Mouse (Mus musculus) myocyte (in vitro differentiated cells): ENCODE measurements at regions not wholly inside any gene's neighbourhood (a gene's known extent, or its start where the extent isn't known, plus 50 kb on each side); places are given as distances from the start of the nearest gene placed in this dataset.

ENCODE experiments used
- REST ChIP-seq: IDR thresholded peaks from one replicate; pipeline ENCODE4 v1.6.1; 2011; ENCODE audit warnings: mild to moderate bottlenecking, control low read depth, moderate library complexity; ENCODE audit not compliant: insufficient read depth, insufficient read length
- SRF ChIP-seq: IDR thresholded peaks from one replicate; pipeline ENCODE4 v1.6.1; 2011; ENCODE audit warnings: low read depth; ENCODE audit not compliant: control insufficient read depth, insufficient read length

DNA sequence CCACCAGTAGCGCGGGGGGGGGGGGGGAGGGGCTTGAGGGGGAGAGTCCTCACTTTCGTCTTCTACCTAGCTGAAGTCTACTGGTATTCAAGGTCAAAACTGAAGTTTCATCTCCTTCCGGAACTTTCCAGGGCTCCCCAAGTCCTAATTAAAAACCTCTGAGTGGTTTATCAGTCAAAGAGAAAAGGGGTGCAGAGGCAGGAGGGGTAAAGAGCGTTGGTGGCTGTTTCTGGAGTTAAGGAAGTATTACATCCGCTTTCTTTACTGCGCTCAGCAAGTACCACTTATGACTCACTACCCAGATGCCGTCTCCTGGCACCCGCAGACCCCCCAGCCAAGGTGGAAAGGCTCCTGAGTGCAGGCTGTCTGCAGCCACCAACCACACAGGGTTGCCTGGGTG lies 77.9 kb upstream of the Foxn3 start:
- TF ChIP-seq REST, result no peak
- no peak for TF ChIP-seq SRF
